Mouse (Mus musculus): ENCODE measurements around the gene Spata17. TPM values are rescaled to one million over a fixed set of nuclear protein-coding genes. Genes with fewer than 3 reads are reported as not detected.

Gene Spata17
- polyA plus RNA-seq, 1 experiment from 2014 or later = 1.3 TPM

DNA sequence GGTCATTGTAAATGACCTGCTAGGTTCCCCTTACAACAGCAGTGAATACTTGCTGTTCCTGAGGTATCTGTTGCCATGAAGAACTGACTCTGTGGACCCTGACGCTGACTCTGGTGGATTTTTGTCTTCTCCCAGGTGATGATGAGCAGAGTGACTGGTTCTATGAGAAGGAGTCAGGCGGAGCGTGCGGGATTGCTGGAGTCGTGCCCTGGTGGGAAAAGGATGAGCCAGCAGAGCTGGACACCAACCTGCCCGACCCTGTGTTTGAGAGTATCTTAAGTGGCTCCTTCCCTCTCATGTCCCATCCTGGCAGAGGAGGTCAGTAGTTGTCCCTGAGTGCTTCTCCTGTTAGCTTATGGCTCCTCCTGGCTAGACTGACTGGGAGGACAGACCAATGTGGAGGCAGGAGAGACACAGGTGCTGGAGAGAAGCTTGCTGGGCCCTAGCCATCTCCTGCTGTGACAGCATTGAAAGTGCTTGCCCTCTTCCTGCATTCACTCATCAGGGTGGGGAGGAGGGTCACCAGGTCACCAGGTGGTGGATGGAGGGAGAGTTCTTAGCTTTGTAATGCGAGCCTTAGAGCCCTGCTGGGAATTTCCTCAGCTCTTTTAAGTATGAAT lies 17.8 kb upstream of the Spata17 start:
- Histone ChIP-seq H3K36me3 (ENCODE audit: insufficient read depth, low read length) (0 out of 2 replicates have a peak, but pooled peaks cover 3% of the 10 kb centered on the region), H3K9me3 (ENCODE audit: low read length) (no peaks in the 10 kb centered on the region), H3K4me3 (ENCODE audit: low read length) (no peak overlapping the region), H3K9ac (replicated peaks; ENCODE audit: low read length) (no peak overlapping the region), H3K4me2 (replicated peaks; ENCODE audit: low read depth, low read length) (no peak overlapping the region), H3K4me1 (ENCODE audit: insufficient read depth, low read length) (no peaks in the 10 kb centered on the region; the same call in 1 of the 2 replicates), H3K27ac (ENCODE audit: low read length) (no peak overlapping the region), H3K27me3 (ENCODE audit: insufficient read depth, low read length) (no peaks in the 10 kb centered on the region)
- WGBS = 73% methylated on average over 7 of the region's 7 CpGs
- ATAC-seq (ENCODE audit: low FRiP score, low TSS enrichment) = no peak

DNA sequence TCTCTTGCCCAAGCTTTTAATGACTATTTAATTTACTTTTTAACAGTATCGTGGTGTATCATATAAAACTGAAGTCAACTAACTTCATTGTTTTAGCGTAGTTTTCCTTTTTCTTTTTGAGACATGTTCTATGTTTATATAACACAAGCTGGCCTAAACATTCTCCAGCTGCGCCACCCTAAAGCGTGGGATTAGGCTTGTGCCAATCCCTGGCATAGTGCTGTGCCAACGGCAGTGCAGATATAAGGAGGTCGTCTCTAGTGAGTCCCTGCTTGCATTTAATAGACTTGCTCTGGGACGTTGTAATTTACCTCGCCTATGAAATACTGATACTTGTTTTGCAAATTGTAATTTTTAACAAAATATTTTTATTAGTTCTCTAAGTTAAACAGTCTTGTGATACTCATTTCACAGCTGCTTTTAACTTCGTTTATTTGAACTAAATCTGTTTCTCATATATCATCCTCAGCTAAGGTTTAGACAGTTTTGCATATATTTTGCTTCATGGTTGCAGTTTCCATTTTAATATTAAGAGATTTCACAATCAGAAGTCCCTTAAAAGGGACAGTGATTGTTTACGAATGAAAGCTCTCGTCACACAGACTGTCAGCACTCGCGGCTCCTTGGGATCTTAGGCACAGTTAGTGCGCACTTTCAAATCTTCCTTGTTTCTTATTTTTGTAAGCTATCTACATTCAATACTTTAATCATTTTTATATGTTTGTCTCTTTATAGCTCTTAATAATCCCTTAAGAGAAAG lies 17.1 kb upstream of the Spata17 start:
- 86% methylated on average over 14 of the region's 14 CpGs for WGBS
- ATAC-seq (ENCODE audit: low FRiP score, low TSS enrichment) = no peak

DNA sequence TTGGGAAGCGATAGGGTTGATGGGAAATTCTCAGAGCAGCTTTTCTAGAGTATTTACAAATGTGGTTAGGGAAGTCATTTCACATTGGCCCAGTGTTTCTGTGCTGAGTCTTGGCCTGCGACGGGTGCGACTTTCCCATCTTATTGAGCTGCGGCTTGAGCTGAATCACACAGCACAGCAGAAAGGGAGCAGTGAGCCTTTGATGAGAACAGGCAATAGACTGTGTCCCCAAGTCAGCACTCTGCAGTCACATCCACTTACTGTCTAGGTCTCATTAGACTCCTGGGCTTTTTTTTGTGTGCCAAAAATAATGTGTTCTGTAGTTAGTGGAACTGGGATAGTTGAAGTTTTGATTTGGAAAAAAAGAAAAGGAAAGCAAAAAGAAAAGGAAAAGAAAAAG lies 15.0 kb upstream of the Spata17 start:
- Histone ChIP-seq H3K27me3 (ENCODE audit: insufficient read depth, low read length) (no peaks in the 10 kb centered on the region), H3K9me3 (ENCODE audit: low read length) (no peaks in the 10 kb centered on the region), H3K27ac (ENCODE audit: low read length) (no peak overlapping the region), H3K36me3 (ENCODE audit: insufficient read depth, low read length) (0 out of 2 replicates have a peak, but pooled peaks cover 8% of the 10 kb centered on the region), H3K4me1 (ENCODE audit: insufficient read depth, low read length) (peaks cover 16% of the 10 kb centered on the region; the same call in 1 of the 2 replicates), H3K4me3 (ENCODE audit: low read length) (no peak overlapping the region), H3K4me2 (replicated peaks; ENCODE audit: low read depth, low read length) (no peak overlapping the region), H3K9ac (replicated peaks; ENCODE audit: low read length) (no peak overlapping the region)
- WGBS = 91% methylated on average over 5 of the region's 5 CpGs
- ATAC-seq (ENCODE audit: low FRiP score, low TSS enrichment) = no peak

More for the DNA sequence above, 17.1 kb upstream of the Spata17 start:
- H3K9ac ChIP-seq (replicated peaks; ENCODE audit: low read length) = no peak overlapping the region
- H3K9me3 ChIP-seq (ENCODE audit: low read length) = no peaks in the 10 kb centered on the region
- no peak overlapping the region for H3K4me3 ChIP-seq (ENCODE audit: low read length)
- H3K36me3 ChIP-seq (ENCODE audit: insufficient read depth, low read length) = 0 out of 2 replicates have a peak, but pooled peaks cover 3% of the 10 kb centered on the region
- H3K4me2 ChIP-seq (replicated peaks; ENCODE audit: low read depth, low read length) = no peak overlapping the region
- no peak overlapping the region for H3K27ac ChIP-seq (ENCODE audit: low read length)
- peaks cover 6% of the 10 kb centered on the region; the same call in 1 of the 2 replicates for H3K4me1 ChIP-seq (ENCODE audit: insufficient read depth, low read length)
- no peaks in the 10 kb centered on the region for H3K27me3 ChIP-seq (ENCODE audit: insufficient read depth, low read length)

DNA sequence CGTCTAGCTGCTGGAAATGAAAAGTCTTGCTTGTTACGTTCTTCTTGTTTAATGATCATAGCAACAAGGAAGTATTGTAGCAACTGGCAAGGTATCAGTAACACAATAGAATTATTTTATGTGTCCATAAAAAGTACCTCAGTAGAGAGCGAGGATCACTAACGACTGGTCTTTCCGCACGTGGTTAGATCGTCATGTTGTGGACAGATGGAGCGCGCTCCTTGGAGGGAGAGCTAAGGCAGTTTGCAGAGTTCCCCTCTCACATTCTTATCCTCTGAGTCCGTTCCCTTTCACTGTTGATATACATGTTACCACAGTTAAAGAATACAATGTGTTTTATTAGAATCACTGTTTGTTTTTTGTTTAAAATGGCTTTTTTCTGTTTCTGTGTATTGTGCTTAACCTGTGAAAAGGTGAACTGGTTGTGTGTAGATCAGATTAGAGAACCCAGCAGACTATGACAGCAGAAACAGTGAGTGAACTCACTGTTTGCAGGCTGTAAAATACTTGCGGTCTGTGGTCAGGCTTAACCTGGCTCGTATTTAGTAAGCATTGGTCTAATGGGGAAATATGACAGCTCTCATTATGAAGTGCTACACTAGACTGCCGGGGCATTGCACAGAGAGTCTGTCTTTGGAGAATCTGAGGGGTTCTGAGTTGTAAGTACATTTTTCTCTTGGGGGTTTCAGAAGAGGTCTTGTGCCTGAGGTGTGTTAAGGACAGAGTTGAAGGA lies 13.3 kb upstream of the Spata17 start:
- no peak overlapping the region for H3K4me2 ChIP-seq (replicated peaks; ENCODE audit: low read depth, low read length)
- WGBS = 73% methylated on average over 13 of the region's 13 CpGs
- H3K36me3 ChIP-seq (ENCODE audit: insufficient read depth, low read length) = peaks cover 8% of the 10 kb centered on the region; the same call in 1 of the 2 replicates
- no peak for ATAC-seq (ENCODE audit: low FRiP score, low TSS enrichment)
- H3K4me3 ChIP-seq (ENCODE audit: low read length) = no peak overlapping the region
- H3K27ac ChIP-seq (ENCODE audit: low read length) = no peak overlapping the region
- peaks cover 16% of the 10 kb centered on the region; the same call in 1 of the 2 replicates for H3K4me1 ChIP-seq (ENCODE audit: insufficient read depth, low read length)
- H3K9me3 ChIP-seq (ENCODE audit: low read length) = no peaks in the 10 kb centered on the region
- no peaks in the 10 kb centered on the region for H3K27me3 ChIP-seq (ENCODE audit: insufficient read depth, low read length)
- H3K9ac ChIP-seq (replicated peaks; ENCODE audit: low read length) = no peak overlapping the region

DNA sequence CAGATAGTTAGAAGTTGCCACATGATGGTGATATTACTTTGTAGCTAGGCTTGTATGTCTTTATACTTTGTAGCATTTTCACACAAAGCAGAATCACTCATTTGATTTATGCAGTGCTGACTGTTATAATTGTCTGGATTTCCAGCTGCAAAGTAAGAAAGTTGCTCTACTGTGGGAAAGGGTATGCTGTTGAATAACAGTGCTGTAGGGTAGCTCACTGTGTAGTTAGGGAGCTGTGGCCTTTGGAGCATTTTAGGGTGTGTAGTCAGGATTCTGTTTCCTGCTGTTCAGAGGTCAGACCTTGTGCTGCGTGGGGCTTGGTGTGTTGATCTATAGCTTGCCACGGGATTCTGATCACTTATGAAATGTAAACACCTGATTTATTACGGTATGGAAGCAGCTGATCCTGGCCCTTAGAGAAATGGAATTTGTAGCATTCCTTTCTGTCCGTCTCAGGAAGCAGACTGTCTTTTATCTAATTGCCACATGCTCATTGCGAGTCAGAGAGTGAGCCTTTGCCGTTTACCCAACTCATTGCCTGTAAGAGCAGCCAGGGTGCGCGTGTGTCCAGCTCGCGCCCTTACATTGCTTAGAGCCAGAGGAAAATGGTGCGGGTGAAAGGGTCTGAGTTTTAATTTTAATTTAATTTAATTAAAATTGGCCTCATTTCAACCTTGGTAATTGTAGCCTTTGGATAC lies 11.2 kb upstream of the Spata17 start:
- H3K4me1 ChIP-seq (ENCODE audit: insufficient read depth, low read length) = peaks cover 16% of the 10 kb centered on the region; the same call in 1 of the 2 replicates
- peaks cover 8% of the 10 kb centered on the region; the same call in 1 of the 2 replicates for H3K36me3 ChIP-seq (ENCODE audit: insufficient read depth, low read length)
- no peaks in the 10 kb centered on the region for H3K9me3 ChIP-seq (ENCODE audit: low read length)
- no peak overlapping the region for H3K9ac ChIP-seq (replicated peaks; ENCODE audit: low read length)
- ATAC-seq (ENCODE audit: low FRiP score, low TSS enrichment) = peak; percentile 63; the same call in 1 of the 2 replicates
- 0 out of 2 replicates have a peak overlapping the region, but pooled peaks have one; percentile 4 for H3K4me2 ChIP-seq (replicated peaks; ENCODE audit: low read depth, low read length)
- H3K4me3 ChIP-seq (ENCODE audit: low read length) = no peak overlapping the region
- no peaks in the 10 kb centered on the region for H3K27me3 ChIP-seq (ENCODE audit: insufficient read depth, low read length)
- WGBS = 63% methylated on average over 11 of the region's 11 CpGs
- peak overlapping the region; percentile 12; the same call in 1 of the 2 replicates for H3K27ac ChIP-seq (ENCODE audit: low read length)

DNA sequence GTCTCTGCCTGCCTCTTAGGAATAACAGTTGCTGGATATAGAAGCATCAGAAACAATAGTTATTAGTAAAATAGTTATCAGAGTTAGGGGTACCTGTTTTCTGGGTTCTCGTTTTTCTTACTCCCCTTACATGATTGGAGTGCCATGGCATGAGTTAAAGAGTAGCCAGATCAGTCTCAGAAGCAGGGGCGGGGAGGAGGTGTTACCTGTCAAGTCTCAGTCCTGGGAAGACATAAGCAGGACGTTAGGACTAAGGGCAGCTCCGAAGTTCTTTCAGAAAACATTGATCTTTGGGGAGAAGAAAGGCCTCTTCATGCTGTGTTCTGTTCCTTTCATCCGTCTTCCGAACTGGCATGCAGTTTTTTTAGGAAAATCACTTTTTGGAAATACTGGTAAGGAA lies 5.5 kb upstream of the Spata17 start:
- WGBS = 70% methylated on average over 6 of the region's 6 CpGs
- no peak for ATAC-seq (ENCODE audit: low FRiP score, low TSS enrichment)

DNA sequence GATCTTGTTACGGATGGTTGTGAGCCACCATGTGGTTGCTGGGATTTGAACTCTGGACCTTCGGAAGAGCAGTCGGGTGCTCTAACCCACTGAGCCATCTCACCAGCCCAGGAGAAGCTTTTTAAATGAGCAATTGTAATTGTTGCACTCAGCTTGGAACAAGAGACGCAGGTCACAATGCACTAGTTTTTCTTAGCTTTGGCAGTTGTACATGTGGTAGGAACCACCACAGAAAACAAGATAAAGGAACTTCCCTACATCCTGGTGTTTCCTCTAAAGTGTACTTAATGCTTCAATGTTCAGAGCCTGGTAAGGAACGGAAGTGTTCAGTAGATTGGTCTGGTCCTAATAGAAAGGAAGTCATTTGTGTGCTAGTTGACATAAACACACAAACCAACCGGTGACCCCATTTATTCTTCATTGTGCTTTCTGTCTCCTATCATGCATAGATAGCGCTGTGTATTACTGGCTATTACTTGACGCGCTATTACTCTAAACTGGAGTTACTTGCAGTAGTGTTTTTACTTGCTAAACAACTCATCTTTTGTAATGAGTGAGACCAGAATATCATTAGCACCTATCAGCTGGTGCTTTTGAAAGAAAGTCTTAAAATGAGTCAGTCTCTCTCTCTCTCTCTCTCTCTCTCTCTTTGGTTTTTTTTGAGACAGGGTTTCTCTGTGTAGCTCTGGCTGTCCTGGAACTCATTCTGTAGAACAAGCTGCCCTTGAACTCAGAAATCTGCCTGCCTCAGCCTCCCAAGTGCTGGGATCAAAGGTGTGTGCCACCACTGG lies 1.6 kb upstream of the Spata17 start:
- no peak overlapping the region for H3K9ac ChIP-seq (replicated peaks; ENCODE audit: low read length)
- no peak overlapping the region for H3K27ac ChIP-seq (ENCODE audit: low read length)
- H3K9me3 ChIP-seq (ENCODE audit: low read length) = no peaks in the 10 kb centered on the region
- no peaks in the 10 kb centered on the region for H3K36me3 ChIP-seq (ENCODE audit: insufficient read depth, low read length)
- peaks cover 14% of the 10 kb centered on the region; the same call in 1 of the 2 replicates for H3K4me1 ChIP-seq (ENCODE audit: insufficient read depth, low read length)
- no peak overlapping the region for H3K4me2 ChIP-seq (replicated peaks; ENCODE audit: low read depth, low read length)
- 87% methylated on average over 9 of the region's 9 CpGs for WGBS
- no peak for ATAC-seq (ENCODE audit: low FRiP score, low TSS enrichment)
- H3K4me3 ChIP-seq (ENCODE audit: low read length) = no peak overlapping the region
- no peaks in the 10 kb centered on the region for H3K27me3 ChIP-seq (ENCODE audit: insufficient read depth, low read length)

More for the DNA sequence above, 5.5 kb upstream of the Spata17 start:
- Histone ChIP-seq H3K27ac (ENCODE audit: low read length) (no peak overlapping the region), H3K9ac (replicated peaks; ENCODE audit: low read length) (no peak overlapping the region), H3K36me3 (ENCODE audit: insufficient read depth, low read length) (peaks cover 7% of the 10 kb centered on the region; the same call in 1 of the 2 replicates), H3K4me2 (replicated peaks; ENCODE audit: low read depth, low read length) (no peak overlapping the region), H3K9me3 (ENCODE audit: low read length) (no peaks in the 10 kb centered on the region), H3K4me1 (ENCODE audit: insufficient read depth, low read length) (peaks cover 12% of the 10 kb centered on the region; the same call in 1 of the 2 replicates), H3K4me3 (ENCODE audit: low read length) (no peak overlapping the region), H3K27me3 (ENCODE audit: insufficient read depth, low read length) (no peaks in the 10 kb centered on the region)

DNA sequence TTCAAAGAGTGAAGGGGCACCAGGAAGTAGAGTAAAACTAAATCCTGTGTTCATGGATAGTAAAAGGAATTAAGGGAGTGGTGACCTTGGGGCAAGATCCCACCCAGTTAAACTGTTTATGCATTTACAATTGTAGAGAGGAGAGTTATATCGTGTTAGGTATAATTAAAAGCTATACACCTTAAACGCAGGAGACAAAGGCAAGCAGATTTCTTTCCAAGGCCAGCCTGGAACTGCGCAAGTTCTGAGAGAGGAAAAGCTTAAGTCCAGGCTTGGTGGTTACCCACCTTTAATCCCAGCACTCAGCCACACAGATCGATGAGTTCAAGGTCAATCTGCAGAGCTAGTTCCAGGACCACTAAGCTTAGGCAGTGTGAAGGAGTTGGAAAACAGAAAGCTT lies 4.5 kb downstream of the Spata17 start:
- Histone ChIP-seq H3K4me2 (replicated peaks; ENCODE audit: low read depth, low read length) (no peak overlapping the region), H3K9me3 (ENCODE audit: low read length) (no peaks in the 10 kb centered on the region)
- no peak for ATAC-seq (ENCODE audit: low FRiP score, low TSS enrichment)

More for the DNA sequence above, 4.5 kb downstream of the Spata17 start:
- H3K27ac ChIP-seq (ENCODE audit: low read length) = no peak overlapping the region
- WGBS = 85% methylated on average over 4 of the region's 4 CpGs
- 0 out of 2 replicates have a peak, but pooled peaks cover 2% of the 10 kb centered on the region for H3K4me1 ChIP-seq (ENCODE audit: insufficient read depth, low read length)
- H3K27me3 ChIP-seq (ENCODE audit: insufficient read depth, low read length) = no peaks in the 10 kb centered on the region
- no peaks in the 10 kb centered on the region for H3K36me3 ChIP-seq (ENCODE audit: insufficient read depth, low read length)
- no peak overlapping the region for H3K4me3 ChIP-seq (ENCODE audit: low read length)
- H3K9ac ChIP-seq (replicated peaks; ENCODE audit: low read length) = no peak overlapping the region

All from kidney, embryonic 16.5 days (tissue).